Mouse (Mus musculus) gonadal fat pad, adult 2 months (tissue): ENCODE data around the gene Cdc123. TPM values are rescaled to one million over a fixed set of nuclear protein-coding genes. Genes with fewer than 3 reads are reported as not detected.

Experiments used
- DNase-seq: peaks from one replicate; pipeline ENCODE4 v3.0.0-alpha.2; 2012; ENCODE audit warnings: low read depth
- polyA plus RNA-seq: library from polyadenylated mRNA; depleted of rRNA; stranded (reverse); fragments of >200 nt; gene quantifications from 2 replicates; pipeline ENCODE4 v1.2.3, GENCODE M21; 2012

Cdc123 gene
- polyA plus RNA-seq, 1 experiment: 134 TPM

DNA sequence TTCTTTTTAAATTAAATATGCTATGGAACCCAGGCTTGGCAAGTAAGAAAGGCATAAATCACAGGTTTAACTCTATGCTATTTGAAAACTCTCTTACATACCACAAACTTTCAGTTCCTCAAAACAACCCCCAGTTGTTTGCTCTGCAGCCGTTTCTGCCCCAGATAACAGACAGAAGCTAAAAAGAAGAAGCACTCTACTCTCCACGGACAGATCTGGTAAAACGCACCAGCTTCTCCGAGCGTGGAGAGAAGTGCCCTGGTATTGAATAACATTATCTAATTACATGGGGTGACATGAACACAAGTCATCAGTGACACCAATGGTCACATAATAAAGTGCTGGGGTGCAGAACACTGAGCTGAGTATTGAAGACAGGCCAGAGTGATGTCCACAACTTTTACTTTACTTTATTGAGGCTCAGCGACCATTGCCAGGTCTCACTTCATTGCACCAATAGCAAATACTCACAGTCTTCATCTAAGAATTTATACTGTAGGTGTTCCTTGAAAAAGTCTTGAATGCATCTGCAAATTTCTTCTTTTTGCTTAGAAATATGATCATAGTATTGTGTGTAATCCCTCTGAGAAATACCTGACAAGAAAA lies 40.4 kb downstream of the Cdc123 start:
- DNase-seq: no peak

DNA sequence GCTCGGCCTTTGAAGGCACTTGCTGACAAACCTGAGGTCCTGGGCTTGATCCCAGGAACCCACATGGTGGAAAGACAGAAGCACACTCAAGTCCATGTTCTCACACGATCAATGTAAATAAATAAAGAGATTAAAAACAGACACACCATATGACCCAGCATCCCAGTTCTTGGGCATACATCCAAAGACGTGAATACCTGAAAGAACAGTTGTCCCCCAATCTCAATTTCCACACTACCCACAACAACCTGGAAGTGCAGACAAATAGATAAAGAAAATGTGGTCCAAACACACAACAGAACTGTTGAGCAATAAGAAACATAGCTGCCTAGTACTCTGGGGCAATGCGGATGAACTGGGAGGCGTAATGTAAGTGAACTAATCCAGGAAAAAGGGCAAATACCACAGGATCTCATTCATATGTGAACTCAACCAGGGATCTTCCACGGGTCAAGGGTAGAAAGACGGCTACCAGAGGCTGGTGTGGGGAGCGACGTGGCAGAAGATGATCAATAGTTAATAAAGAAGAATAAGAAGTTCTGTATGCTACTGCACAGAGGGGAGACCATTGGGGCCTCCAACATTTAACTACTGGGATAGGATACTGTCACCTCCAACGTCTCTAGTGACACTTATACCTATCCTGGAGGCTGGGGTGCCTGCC lies 42.9 kb downstream of the Cdc123 start:
- DNase-seq: no peak

DNA sequence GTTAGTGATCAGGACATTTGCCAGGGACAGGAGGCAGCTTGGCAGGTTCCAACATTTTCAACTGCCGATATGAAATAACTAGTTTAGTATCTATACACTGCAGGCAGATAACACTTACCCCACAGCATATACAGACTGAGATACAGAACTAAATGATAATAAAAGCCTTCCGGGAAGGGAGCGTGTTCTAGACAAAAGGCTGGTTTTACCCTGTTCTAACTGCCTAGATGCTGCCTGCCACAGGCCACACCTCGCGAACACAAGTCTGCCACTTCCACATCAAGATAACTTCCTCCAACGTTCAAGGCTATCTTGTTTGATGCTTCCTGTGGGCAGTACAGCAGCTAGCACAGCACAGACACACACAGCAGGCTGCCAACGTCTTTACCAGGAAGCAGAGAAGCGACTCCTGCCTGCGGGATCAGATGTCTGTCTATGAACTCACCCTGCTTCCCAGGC lies 43.8 kb downstream of the Cdc123 start:
- DNase-seq: no peak

DNA sequence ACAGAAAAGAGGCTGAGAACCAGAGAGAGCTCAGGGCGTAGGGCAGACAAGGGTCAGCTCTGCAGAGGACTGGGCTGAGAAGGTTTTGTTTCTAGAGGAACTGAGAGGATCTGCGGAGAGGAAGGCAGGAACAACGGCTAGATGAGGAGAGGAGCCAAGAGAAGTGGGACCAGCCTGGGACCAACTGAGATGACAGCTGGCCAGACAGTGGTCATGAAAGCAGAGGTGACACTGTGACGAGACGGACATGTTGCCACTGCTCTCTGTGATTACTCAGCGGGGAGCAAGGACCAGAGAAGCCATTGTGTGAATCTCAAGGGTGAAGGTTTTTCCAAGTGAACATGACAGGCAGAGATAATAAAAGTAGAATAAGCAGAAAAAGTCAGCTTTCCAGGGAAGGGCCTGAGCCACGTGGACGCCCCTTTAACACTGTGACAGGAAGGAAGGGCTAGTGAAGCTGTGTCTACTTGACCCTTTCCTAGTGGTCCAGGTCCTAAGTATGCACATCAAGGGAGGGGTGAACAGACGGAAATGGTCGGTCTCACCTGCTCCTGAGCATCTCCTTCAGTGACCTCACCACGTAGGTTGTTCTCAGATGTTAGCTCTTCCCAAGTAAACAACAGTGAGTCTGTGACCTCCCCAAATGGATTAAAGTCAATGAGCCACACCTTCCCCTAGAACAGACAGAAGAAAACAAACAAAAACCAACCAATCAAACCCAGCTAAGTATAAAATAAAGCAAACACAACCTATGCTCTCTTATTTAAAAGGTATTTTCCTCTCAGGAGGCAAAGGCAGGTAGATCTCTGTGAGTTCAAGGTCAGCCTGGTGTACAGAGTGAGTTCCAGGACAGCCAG lies 46.9 kb downstream of the Cdc123 start:
- DNase-seq: no peak

DNA sequence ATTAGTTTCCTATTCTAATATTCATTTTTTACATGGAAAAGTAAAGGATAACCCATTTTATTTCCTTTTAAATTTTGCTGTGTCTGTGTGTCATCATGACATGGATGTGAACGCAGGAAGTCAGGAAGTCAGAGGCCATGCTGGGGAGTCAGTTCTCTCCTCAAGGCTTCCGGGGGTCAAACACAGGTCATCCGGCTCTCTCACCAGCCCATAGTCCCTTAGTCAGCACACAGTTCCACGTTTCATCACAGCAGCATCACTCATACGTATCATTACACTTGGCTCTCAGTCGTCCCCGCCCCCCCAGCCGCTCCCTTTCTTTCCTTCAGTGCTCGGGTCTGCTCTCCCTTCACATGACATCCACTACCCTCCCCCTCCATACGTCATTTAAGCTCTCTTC lies 51.2 kb downstream of the Cdc123 start:
- DNase-seq: no peak

DNA sequence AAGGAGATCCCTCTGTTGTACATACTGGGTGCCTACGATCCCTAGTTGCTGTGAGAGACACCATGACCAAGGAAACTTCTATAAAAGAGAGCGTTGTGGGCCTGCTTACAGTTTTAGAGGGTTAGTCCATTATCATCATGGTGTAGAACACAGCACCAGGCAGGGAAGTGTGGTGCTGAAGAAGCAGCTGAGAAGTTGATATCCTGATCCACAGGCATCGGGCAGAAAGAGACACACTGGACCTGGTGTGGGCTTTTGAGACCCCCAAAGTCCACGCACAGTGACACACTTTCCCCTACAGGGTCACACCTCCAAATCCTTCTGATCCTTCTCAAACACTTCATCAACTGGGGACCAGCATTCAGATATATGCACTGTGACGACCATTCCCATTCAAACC lies 52.9 kb downstream of the Cdc123 start:
- no peak for DNase-seq

DNA sequence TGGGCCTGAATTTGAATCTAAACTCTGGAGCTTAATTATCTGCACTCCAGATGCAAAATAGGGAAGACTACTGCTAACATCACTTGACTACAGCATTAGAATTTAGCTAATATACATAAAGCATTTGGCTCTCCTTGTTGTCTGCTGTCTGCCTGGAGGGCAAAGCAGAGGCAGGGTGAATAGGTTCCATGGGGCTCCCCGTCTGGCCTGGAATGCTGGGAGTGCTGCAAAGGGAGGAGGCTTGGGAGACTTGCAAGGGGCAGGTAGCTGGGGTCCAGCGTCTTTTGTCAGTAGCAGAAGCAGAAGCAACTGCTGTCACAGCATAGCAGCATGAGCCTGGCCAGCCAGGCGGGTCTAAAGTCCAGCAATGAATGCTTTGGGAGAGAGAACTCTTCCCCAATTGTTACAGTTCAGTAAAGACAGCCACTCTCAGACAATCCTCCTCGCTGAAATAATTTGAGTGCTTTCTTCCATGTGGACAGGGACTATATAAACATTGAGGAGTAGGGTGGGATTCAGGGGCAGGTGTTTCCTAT lies 55.3 kb downstream of the Cdc123 start:
- no peak for DNase-seq

DNA sequence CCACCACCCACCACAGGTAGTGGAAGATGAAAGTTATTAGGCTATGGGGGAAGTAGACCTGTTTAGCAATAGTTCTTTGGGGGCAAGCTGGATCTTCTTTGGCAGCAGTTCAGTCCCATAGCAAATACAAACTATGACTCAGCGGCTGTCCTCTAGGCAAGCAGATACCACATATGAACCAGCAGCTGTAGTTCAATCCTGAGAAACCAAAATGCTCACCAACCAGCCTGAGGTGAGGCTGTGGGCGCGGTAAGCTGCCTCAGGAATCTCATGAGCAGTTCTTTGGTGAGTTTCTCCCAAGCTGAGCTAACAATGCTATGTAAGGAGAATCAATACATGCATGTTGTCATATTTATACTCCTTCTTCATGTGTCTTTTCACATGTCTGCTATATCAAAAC lies 57.6 kb downstream of the Cdc123 start:
- DNase-seq: no peak

DNA sequence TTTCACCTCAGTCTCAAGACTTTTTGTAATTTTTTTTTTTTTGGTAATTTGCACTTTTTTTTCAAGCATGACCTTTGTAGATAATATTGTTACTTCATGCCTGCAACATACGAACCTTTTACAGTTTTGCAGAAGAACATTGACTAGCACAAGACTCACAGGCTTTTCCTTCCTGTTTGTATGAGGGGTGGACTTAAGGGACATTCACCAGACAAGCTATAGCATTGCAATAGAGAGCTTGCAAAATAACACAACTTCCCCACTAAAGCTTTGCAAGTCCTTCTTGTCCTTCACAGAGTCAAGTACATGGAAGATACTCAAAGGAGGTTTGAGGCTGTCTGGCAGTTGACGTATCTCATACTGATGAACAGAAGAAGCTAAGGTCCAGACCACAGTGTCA lies 72.5 kb downstream of the Cdc123 start:
- DNase-seq: no peak

DNA sequence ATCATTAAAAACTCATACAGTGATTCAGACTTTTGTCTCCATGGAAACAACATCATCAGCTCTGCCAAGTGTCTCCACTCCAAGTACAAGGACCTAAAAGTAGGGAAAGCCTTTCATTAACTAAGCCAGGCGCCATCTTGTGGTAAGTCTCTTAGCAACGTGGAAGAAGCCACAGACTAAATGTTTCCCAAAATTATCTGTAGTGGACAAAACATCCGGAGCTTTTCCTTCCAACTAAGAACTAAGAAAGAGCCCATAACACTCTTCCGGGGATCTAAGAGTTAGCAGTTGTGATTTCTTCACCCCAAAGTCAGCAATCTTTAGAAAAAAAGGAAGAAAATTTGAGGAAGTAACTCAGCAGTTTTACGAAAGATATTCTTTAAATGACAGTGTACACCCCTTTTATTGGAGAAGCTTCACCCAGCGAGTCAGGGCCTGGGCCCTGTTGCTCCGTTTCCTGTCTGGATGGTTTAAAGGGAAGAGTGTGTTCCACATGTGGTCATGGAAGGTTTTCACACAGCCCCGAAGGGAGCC lies 74.2 kb downstream of the Cdc123 start:
- DNase-seq: no peak

DNA sequence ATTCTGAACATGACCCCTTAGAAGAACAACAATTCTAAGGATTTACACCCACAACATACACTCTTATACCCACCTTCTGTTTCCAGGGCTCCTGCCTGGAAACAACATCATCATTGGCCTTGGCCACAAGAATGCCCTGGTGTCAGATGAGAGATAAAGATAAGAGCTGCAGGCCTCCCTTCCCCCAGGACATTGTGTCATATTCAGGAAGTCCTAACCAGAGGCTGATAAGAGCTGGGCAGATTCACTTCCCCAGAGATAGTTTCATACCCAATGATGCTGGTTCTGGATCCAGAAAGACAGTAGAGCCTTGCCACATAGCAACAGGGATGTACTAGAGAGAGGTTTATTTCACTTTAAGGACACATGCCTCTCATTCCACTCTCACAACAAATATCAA lies 75.3 kb downstream of the Cdc123 start:
- no peak for DNase-seq

DNA sequence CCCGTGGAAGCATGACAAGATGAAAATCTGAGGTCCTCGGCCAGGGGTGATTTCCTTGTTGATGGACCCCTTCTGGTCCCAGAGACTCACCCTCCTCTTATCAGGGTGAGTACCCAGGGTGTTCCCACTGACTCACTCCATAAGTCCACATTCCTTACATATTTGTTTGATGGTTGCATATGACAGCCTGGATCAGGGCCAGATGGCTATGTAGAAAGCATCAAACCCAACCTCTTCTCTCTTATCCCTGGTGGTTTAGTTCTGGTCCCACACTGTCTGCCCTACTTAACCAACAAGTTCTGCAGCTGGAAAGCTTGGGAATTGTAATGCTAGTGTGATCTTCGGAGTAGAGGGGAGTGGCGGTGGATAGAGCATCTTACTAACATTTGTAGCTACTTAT lies 76.0 kb downstream of the Cdc123 start:
- no peak for DNase-seq

DNA sequence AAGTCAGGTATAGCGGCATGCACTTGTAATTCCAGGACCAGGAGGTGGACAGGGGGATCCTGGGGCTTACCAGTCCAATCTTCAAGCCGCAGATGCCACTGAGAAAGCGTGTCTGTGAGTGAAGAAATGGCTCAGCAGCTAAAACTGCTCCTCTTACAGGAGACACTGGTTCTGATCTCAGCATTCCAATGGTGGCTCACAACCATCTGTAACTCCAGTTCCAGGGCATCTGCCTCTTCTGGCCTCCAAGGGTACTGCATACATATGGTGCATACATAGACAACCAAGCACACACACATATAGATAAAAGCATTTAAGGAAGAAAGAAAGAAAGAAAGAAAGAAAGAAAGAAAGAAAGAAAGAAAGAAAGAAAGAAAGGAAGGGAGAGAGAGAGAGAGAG lies 82.9 kb downstream of the Cdc123 start:
- DNase-seq: no peak

DNA sequence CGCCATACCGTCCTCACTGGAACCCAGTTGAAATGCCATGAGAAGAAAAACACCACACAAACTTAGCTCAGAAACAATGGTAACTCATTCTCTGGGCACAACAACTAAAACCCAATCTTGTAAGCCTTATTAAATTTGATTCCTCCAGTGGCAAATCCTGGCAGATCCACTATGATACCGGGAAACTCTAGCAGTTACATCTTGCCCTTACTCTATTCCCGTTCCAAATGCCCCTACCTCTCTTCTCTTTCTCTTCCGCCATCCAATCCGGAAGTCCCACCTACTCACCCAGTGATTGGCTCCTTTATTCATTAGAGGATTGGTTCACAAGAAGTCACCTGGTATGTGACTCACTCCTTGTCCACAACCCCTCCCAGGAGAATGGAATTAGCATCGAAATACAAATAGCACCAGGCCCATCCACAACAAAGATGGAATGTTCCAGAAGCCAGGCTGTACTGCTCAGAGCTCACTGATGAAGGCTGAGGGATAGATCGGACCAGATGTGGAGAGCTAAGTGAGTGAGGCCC lies 84.4 kb downstream of the Cdc123 start:
- DNase-seq: no peak

DNA sequence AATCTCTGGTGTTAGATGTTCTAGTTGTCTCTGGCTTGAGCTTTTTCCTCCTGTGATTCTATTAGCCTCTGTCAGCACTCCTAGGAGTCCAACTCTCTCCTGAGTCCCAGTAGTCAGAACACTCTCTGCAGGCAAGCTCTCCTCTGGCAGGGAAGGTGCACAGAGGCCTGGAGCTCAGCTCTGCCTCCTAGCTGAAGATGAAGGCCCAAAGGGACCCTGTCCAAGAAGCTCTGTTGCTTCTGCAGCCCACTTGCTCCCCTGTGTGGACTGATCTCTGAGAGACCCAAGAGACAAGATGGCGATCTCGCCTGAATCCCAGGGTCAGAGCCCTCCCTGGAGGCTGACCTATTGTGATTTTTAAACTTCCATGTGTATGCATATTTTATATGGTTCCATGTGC lies 86.4 kb downstream of the Cdc123 start:
- DNase-seq: no peak

DNA sequence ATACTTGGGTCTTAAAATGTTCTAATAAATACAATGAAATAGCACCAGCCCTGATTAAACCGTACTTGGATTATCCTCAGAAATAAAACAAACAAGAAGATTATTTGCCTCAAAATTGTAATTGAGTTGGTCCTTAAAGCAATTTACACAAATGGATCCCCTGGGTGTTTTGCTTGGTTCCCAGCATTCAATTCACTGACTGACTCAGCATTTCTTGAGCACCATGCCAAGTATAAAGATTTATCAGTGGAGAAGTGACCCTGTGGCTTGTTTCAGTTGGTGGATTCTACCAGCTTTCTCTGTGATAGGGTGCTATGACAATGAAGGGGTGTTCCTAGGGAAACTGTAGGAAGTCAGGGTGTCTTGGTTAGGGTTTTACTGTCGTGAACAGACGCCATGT lies 94.1 kb downstream of the Cdc123 start:
- DNase-seq: no peak

DNA sequence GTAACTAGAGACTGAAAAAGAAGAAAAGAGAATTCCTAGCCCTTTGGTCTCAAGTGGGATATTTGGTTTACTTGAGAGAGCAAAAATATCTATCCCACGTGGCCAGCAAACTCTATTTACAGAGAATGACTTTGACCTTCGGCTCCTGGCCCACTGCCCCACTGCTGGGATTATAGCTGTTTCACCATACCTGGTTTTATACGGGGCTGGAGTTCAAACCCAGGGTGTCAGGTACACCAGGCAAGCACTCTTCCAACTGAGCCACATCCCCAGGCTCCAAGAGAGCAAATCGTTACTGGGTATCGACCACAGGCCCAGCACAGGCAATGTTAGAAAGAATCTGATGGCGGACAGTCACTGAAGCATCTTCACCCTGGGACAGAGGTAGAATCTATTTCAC lies 95.8 kb downstream of the Cdc123 start:
- DNase-seq: no peak

DNA sequence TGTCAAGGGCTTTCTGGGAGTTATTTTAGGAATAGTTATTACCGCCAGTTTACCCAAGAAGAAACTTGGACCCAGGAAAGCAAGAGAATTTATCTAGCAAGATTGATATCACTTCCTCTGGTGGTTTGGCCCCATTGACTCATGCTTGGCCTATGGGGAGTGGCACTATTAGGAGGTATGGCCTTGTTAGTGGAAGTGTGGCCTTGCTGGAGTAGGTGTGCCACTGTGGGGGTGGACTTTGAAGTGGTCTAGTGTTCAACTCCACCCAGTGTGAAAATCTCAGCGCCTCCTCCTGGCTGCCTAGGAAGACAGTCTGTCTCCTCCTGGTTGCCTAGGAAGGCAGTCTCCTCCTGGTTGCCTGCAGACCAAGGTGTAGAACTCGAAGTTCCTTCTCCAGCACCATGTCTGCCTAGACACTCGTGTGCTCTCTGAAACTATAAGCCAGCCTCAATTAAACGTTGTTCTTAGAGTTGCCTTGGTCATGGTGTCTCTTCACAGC lies 97.4 kb downstream of the Cdc123 start:
- no peak for DNase-seq

DNA sequence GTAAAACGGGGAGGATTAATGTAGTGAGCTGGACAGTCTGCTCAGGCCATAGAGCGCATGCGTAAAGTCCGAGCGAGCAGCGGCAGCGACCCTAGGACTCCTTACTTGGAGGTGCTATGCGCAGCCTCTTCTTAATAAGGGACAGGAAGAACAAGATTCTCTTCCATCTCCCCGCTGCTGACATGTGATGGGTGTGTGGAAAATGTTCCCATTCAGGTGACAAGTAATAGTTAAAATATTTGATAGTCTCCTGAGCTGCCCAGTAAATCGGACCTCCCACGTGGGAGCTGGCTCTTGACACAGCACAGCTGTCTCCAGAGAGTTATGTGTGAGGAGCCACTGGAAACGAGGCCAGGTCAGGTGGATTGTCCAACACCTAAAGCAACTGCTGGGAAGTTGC lies 98.4 kb downstream of the Cdc123 start:
- no peak for DNase-seq
